17 mouse cellular contexts compared by ENCODE assay signal in genomic region chr13:114129986-114130385, GRCm38 (mm10).
"Had no signal": no experiment of that assay in that cellular context is flagged by ENCODE, and none has a peak within 500 bp of the region (broad histone marks: within the 10 kb centered on the region; RNA-seq: fewer than 3 reads in every experiment).

No protein-coding gene starts in this region.

- H3K9me3 ChIP-seq: limb, embryonic 15.5 days; midbrain, embryonic 15.5 days; neural tube, embryonic 13.5 days; stomach, embryonic 15.5 days had no signal

- H3K27me3 ChIP-seq: limb, embryonic 15.5 days; midbrain, embryonic 12.5 days; midbrain, embryonic 15.5 days; neural tube, embryonic 13.5 days; stomach, embryonic 15.5 days had no signal

- H3K36me3 ChIP-seq: midbrain, embryonic 12.5 days; midbrain, embryonic 15.5 days; neural tube, embryonic 13.5 days; stomach, embryonic 15.5 days had no signal

- H3K4me2 ChIP-seq: limb, embryonic 15.5 days; liver, embryonic 11.5 days; lung, embryonic 14.5 days; midbrain, embryonic 12.5 days; midbrain, embryonic 15.5 days; neural tube, embryonic 13.5 days; stomach, embryonic 15.5 days had no signal

- ATAC-seq: liver, postnatal 0 days; lung, postnatal 0 days; midbrain, embryonic 15.5 days had no signal

- H3K4me1 ChIP-seq: midbrain, embryonic 12.5 days; midbrain, embryonic 15.5 days; neural tube, embryonic 13.5 days had no signal

- H3K27ac ChIP-seq: limb, embryonic 15.5 days; liver, embryonic 14.5 days; macrophage; midbrain, embryonic 12.5 days; midbrain, embryonic 15.5 days; neural tube, embryonic 13.5 days; stomach, embryonic 15.5 days had no signal

- H3K9ac ChIP-seq: limb, embryonic 15.5 days; liver, embryonic 14.5 days; liver, postnatal 0 days; lung, embryonic 14.5 days; midbrain, embryonic 12.5 days; midbrain, embryonic 15.5 days; neural tube, embryonic 13.5 days; stomach, embryonic 15.5 days had no signal

- H3K4me3 ChIP-seq: limb, embryonic 15.5 days; midbrain, embryonic 12.5 days; midbrain, embryonic 15.5 days; neural tube, embryonic 13.5 days; stomach, embryonic 15.5 days had no signal

- DNase-seq: kidney, postnatal 14 days; kidney, postnatal 4 days; liver, postnatal 0 days; lung, embryonic 14.5 days; retina, postnatal 1 day; right cerebral cortex, postnatal 25 days; spleen, adult 18-20 months; thymus, postnatal 36 days had no signal
